Mouse (Mus musculus) heart, postnatal 0 days (tissue): ENCODE data around the gene Arl14ep.

ENCODE experiments used
- CTCF ChIP-seq: IDR thresholded peaks from 2 replicates; pipeline ENCODE4 v1.5.1; 2016; ENCODE audit warnings: antibody characterized with exemption, control low read depth, low read depth
- EP300 ChIP-seq: IDR thresholded peaks from 2 replicates; pipeline ENCODE4 v1.6.1; 2016; ENCODE audit warnings: antibody characterized with exemption, low read depth

DNA sequence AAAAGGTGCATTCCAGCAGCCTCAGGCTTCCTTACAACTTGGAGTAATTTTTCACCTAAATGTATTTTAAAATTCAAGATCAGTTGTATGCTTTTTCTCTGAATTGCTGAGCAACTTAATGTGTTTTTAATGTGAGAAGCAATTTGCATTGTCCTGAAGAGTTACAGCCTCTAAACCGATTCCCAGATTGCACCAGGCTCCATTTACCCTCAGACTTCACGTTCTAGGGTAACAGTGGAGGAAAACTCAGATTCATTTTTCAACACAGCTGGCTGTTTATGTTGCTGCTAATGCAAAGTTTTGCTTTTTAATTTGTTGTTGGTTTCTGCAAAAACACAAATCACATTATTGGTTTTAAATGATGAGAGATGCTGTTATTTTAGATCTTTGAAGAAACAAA is 45.1 kb upstream of the Arl14ep start:
- TF ChIP-seq CTCF (no peak), EP300 (no peak)
